Mouse (Mus musculus): ENCODE results near the gene Sema6d.

- TF ChIP-seq CTCF (IDR thresholded peaks at IDR 0.05; ENCODE audit: insufficient read depth, low read depth, low read length) (no peak), POLR2A (IDR thresholded peaks at IDR 0.05; ENCODE audit: insufficient read depth, low read depth, low read length) (no peak)
These were observed 522.5 kb downstream of the Sema6d start for GRCm38 (mm10) chr2:124612276-124612675.

Measured in olfactory bulb, adult 2 months (tissue).